ENCODE assay signal across 10 mouse cellular contexts in genomic region chr12:99083616-99084015, GRCm38 (mm10).
A peak's percentile ranks its signal among the peaks of the same experiment; 100 is the strongest.
DNase-seq lines count a peak whose midpoint lies in the region; ATAC-seq and TF ChIP-seq lines count a peak whose summit lies in the region.
"Had no signal": no experiment of that assay in that cellular context is flagged by ENCODE, and none has a peak within 500 bp of the region (broad histone marks: within the 10 kb centered on the region; RNA-seq: fewer than 3 reads in every experiment).

No protein-coding gene starts in this region.

- H3K9me3 ChIP-seq in intestine, embryonic 16.5 days (ENCODE audit: control insufficient read depth, low read length): no peaks in the 10 kb centered on the region
- H3K9me3 ChIP-seq in intestine, postnatal 0 days (ENCODE audit: control insufficient read depth): no peaks in the 10 kb centered on the region
- H3K9me3 ChIP-seq in hindbrain, embryonic 12.5 days (replicated peaks): no peaks in the 10 kb centered on the region
- H3K9me3 ChIP-seq in midbrain, embryonic 14.5 days (ENCODE audit: control insufficient read depth, low read length): no peaks in the 10 kb centered on the region

- no peaks in the 10 kb centered on the region for H3K36me3 ChIP-seq in intestine, embryonic 16.5 days (ENCODE audit: control insufficient read depth, insufficient read depth, low read length)
- no peaks in the 10 kb centered on the region for H3K36me3 ChIP-seq in intestine, postnatal 0 days (ENCODE audit: control insufficient read depth, insufficient read depth)
- no peaks in the 10 kb centered on the region for H3K36me3 ChIP-seq in hindbrain, embryonic 12.5 days
- H3K36me3 ChIP-seq in midbrain, embryonic 14.5 days (ENCODE audit: control insufficient read depth, insufficient read depth, low read length): no peaks in the 10 kb centered on the region

- peak; percentile 9; the same call in 1 of the 2 replicates for ATAC-seq in intestine, embryonic 16.5 days
- ATAC-seq in intestine, postnatal 0 days: no peak
- peak; percentile 22; the same call in 1 of the 2 replicates for ATAC-seq in hindbrain, embryonic 12.5 days (ENCODE audit: low FRiP score)
- peak; percentile 31; the same call in 1 of the 2 replicates for ATAC-seq in midbrain, embryonic 14.5 days (ENCODE audit: low FRiP score, low TSS enrichment)
- no peak for ATAC-seq in CD4-positive, CD25-positive, alpha-beta regulatory T cell, adult 4 months

- WGBS in intestine, embryonic 16.5 days: 43% methylated on average over 11 of the region's 11 CpGs
- 41% methylated on average over 11 of the region's 11 CpGs for WGBS in intestine, postnatal 0 days
- WGBS in hindbrain, embryonic 12.5 days: 37% methylated on average over 11 of the region's 11 CpGs
- 44% methylated on average over 11 of the region's 11 CpGs for WGBS in midbrain, embryonic 14.5 days

- no peak for TF ChIP-seq POLR2A in brain, embryonic 14.5 days (IDR thresholded peaks at IDR 0.05; ENCODE audit: borderline replicate concordance, extremely low read depth, insufficient read depth, insufficient read length, poor library complexity, severe bottlenecking)

- no peak overlapping the region for H3K4me2 ChIP-seq in intestine, embryonic 16.5 days (ENCODE audit: low read depth, low read length)
- no peak overlapping the region for H3K4me2 ChIP-seq in intestine, postnatal 0 days (replicated peaks; ENCODE audit: low read depth)
- H3K4me2 ChIP-seq in hindbrain, embryonic 12.5 days (replicated peaks): peak overlapping the region; percentile 15; the same call in 1 of the 2 replicates
- H3K4me2 ChIP-seq in midbrain, embryonic 14.5 days (ENCODE audit: low read length): peak overlapping the region; percentile 30

- TF ChIP-seq CTCF in intestine, postnatal 0 days (IDR thresholded peaks at IDR 0.05; ENCODE audit: low read depth): no peak
- TF ChIP-seq CTCF in brain, embryonic 14.5 days (IDR thresholded peaks at IDR 0.05; ENCODE audit: borderline replicate concordance, extremely low read depth, insufficient read depth, insufficient read length): no peak

- no peak overlapping the region for H3K4me3 ChIP-seq in intestine, embryonic 16.5 days (ENCODE audit: low read length)
- H3K4me3 ChIP-seq in intestine, postnatal 0 days (ENCODE audit: low read depth, low read length): no peak overlapping the region
- no peak overlapping the region for H3K4me3 ChIP-seq in hindbrain, embryonic 12.5 days
- no peak overlapping the region for H3K4me3 ChIP-seq in midbrain, embryonic 14.5 days (replicated peaks; ENCODE audit: low read depth, low read length)
- H3K4me3 ChIP-seq: myocyte had no signal

- peak; percentile 60 for DNase-seq in brain, embryonic 14.5 days (ENCODE audit: low read depth)
- peak; percentile 64 for DNase-seq in midbrain, embryonic 14.5 days
- no peak for DNase-seq in gastrocnemius, adult 8-10 months (ENCODE audit: low spot score in 2 of 2)
- no peak for DNase-seq in urinary bladder, postnatal 25 days (ENCODE audit: low spot score)

- H3K4me1 ChIP-seq in intestine, embryonic 16.5 days (ENCODE audit: control insufficient read depth, insufficient read depth, low read length): no peaks in the 10 kb centered on the region
- H3K4me1 ChIP-seq in intestine, postnatal 0 days (replicated peaks; ENCODE audit: control insufficient read depth, insufficient read depth, low read length): no peaks in the 10 kb centered on the region; the same call in 1 of the 2 replicates
- H3K4me1 ChIP-seq in hindbrain, embryonic 12.5 days: peaks cover 26% of the 10 kb centered on the region
- peaks cover 38% of the 10 kb centered on the region for H3K4me1 ChIP-seq in midbrain, embryonic 14.5 days (ENCODE audit: control insufficient read depth, insufficient read depth, low read length)

- no peak overlapping the region for H3K9ac ChIP-seq in intestine, embryonic 16.5 days (ENCODE audit: low read depth, low read length)
- no peak overlapping the region for H3K9ac ChIP-seq in intestine, postnatal 0 days (ENCODE audit: low read depth, low read length)
- H3K9ac ChIP-seq in hindbrain, embryonic 12.5 days: no peak overlapping the region
- H3K9ac ChIP-seq in midbrain, embryonic 14.5 days (replicated peaks; ENCODE audit: low read length): no peak overlapping the region

- no peak overlapping the region for H3K27ac ChIP-seq in intestine, embryonic 16.5 days (ENCODE audit: low read length)
- no peak overlapping the region for H3K27ac ChIP-seq in intestine, postnatal 0 days (ENCODE audit: low read depth, low read length)
- H3K27ac ChIP-seq in hindbrain, embryonic 12.5 days: no peak overlapping the region
- peak overlapping the region; percentile 41; the same call in 1 of the 2 replicates for H3K27ac ChIP-seq in midbrain, embryonic 14.5 days (replicated peaks; ENCODE audit: low read depth, low read length)
- H3K27ac ChIP-seq: kidney, postnatal 0 days had no signal

- 0 out of 2 replicates have a peak, but pooled peaks cover 8% of the 10 kb centered on the region for H3K27me3 ChIP-seq in intestine, embryonic 16.5 days (replicated peaks; ENCODE audit: control insufficient read depth, insufficient read depth, low read length)
- H3K27me3 ChIP-seq in intestine, postnatal 0 days (replicated peaks; ENCODE audit: control insufficient read depth, insufficient read depth, low read length): peaks cover 17% of the 10 kb centered on the region
- peaks cover 5% of the 10 kb centered on the region for H3K27me3 ChIP-seq in hindbrain, embryonic 12.5 days
- no peaks in the 10 kb centered on the region for H3K27me3 ChIP-seq in midbrain, embryonic 14.5 days (ENCODE audit: control insufficient read depth, insufficient read depth, low read length)

Comparison
In these comparisons a context has a peak if more than half of its experiments do, and no peak if none do; other contexts are left out.
1. ATAC-seq: peak in intestine, embryonic 16.5 days (single experiment), hindbrain, embryonic 12.5 days (single experiment) and midbrain, embryonic 14.5 days (single experiment); none in intestine, postnatal 0 days (single experiment) and CD4-positive, CD25-positive, alpha-beta regulatory T cell, adult 4 months (single experiment).
2. H3K4me2 ChIP-seq: peak in hindbrain, embryonic 12.5 days (single experiment) and midbrain, embryonic 14.5 days (single experiment); none in intestine, embryonic 16.5 days (single experiment) and intestine, postnatal 0 days (single experiment).
3. DNase-seq: peak in brain, embryonic 14.5 days (single experiment) and midbrain, embryonic 14.5 days (single experiment); none in gastrocnemius, adult 8-10 months (0 of 2) and urinary bladder, postnatal 25 days (single experiment).